Mouse (Mus musculus) spleen, adult 2 months (tissue): ENCODE results near the gene Hes6. TPM values are rescaled to one million over a fixed set of nuclear protein-coding genes. Genes with fewer than 3 reads are reported as not detected.

Source experiments
- DNase-seq, 2 experiments: peaks; one replicate each; pipeline versions ENCODE4 v3.0.0 to v3.0.0-alpha.2; 2012 to 2021; ENCODE audit warnings: low spot score in 2 of 2, low read depth in 1 of 2
- H3K27ac ChIP-seq: fragments of 200-500 bp; 2 replicates; pipeline ENCODE4 v1.5.1; 2012; ENCODE audit warnings: low read length, inconsistent platforms; ENCODE audit not compliant: insufficient read depth
- H3K27me3 ChIP-seq: fragments of 200-500 bp; 2 replicates; pipeline ENCODE4 v1.6.1; 2012; ENCODE audit warnings: mild to moderate bottlenecking, moderate library complexity, low read length, inconsistent platforms; ENCODE audit not compliant: control insufficient read depth, insufficient read depth
- H3K36me3 ChIP-seq: fragments of 200-500 bp; 2 replicates; pipeline ENCODE4 v1.6.1; 2012; ENCODE audit warnings: mild to moderate bottlenecking, low read length, inconsistent platforms; ENCODE audit not compliant: control insufficient read depth, insufficient read depth
- H3K4me1 ChIP-seq: fragments of 200-500 bp; 2 replicates; pipeline ENCODE4 v1.6.1; 2011; ENCODE audit warnings: inconsistent platforms; ENCODE audit not compliant: control insufficient read depth, insufficient read depth, insufficient read length
- H3K4me3 ChIP-seq: fragments of 200-500 bp; 2 replicates; pipeline ENCODE4 v1.5.1; 2011; ENCODE audit warnings: mild to moderate bottlenecking, inconsistent platforms; ENCODE audit not compliant: insufficient read depth, insufficient read length; ENCODE audit errors: extremely low read depth
- CTCF ChIP-seq: fragments of 200-500 bp; IDR thresholded peaks from 2 replicates; pipeline ENCODE4 v1.5.1; 2011; ENCODE audit warnings: mild to moderate bottlenecking, inconsistent platforms; ENCODE audit not compliant: insufficient read depth, insufficient read length, insufficient replicate concordance; ENCODE audit errors: extremely low read depth
- POLR2A ChIP-seq: fragments of 200-500 bp; IDR thresholded peaks from 2 replicates; pipeline ENCODE4 v1.6.1; 2011; ENCODE audit warnings: low read depth, low read length, inconsistent platforms
- WGBS: fragments of 180-500 bp; shearing (Covaris S2); methylation state at CpG from one replicate; pipeline ENCODE4 v1.1.7; 2018; 5-methylcytosine and 5-hydroxymethylcytosine counted together
- polyA plus RNA-seq: library from polyadenylated mRNA; depleted of rRNA; stranded (reverse); fragments of >200 nt; gene quantifications from 2 replicates; pipeline ENCODE4 v1.2.3, GENCODE M21; 2012; rRNA removed

Gene Hes6
- polyA plus RNA-seq, 1 experiment, result 59.9 TPM

GRCm38 (mm10) chr1:91366215-91367108, 47.4 kb downstream of the Hes6 start, which contains the start of gene Erfe:
Erfe (plus strand) TSS chr1:91366430.
- no peak within 1 kb of the TSS for H3K27ac ChIP-seq
- no peak for TF ChIP-seq POLR2A
- TF ChIP-seq CTCF, result peak; percentile 76; the same call in 1 of the 2 replicates
- H3K36me3 ChIP-seq, result no peaks in the 10 kb centered on the region; the same call in none of the 2 replicates
- H3K4me3 ChIP-seq, result peak within 1 kb of the TSS; percentile 50; the same call in 1 of the 2 replicates
- peaks cover 3% of the 10 kb centered on the region; the same call in 1 of the 2 replicates for H3K27me3 ChIP-seq
- H3K4me1 ChIP-seq, result no peaks in the 10 kb centered on the region; the same call in none of the 2 replicates
- WGBS, result 5% methylated on average over 67 of the region's 68 CpGs
- DNase-seq, result peak; percentile 11 to 62

GRCm38 (mm10) chr1:91365816-91366214, 48.0 kb downstream of the Hes6 start:
- TF ChIP-seq CTCF, result no peak
- no peak for TF ChIP-seq POLR2A
- no peak for DNase-seq
- WGBS, result 50% methylated on average over 8 of the region's 8 CpGs
- H3K27ac ChIP-seq, result no peak overlapping the region
- H3K27me3 ChIP-seq, result peaks cover 3% of the 10 kb centered on the region; the same call in 1 of the 2 replicates
- no peaks in the 10 kb centered on the region; the same call in 1 of the 2 replicates for H3K36me3 ChIP-seq
- H3K4me1 ChIP-seq, result no peaks in the 10 kb centered on the region; the same call in none of the 2 replicates
- H3K4me3 ChIP-seq, result no peak overlapping the region

GRCm38 (mm10) chr1:91364822-91365644, 48.8 kb downstream of the Hes6 start:
- no peak overlapping the region for H3K27ac ChIP-seq
- WGBS, result 94% methylated on average over 16 of the region's 16 CpGs
- no peak overlapping the region for H3K4me3 ChIP-seq
- no peaks in the 10 kb centered on the region for H3K36me3 ChIP-seq
- peaks cover 3% of the 10 kb centered on the region; the same call in 1 of the 2 replicates for H3K27me3 ChIP-seq
- TF ChIP-seq POLR2A, result no peak
- TF ChIP-seq CTCF, result no peak
- DNase-seq, result no peak
- H3K4me1 ChIP-seq, result no peaks in the 10 kb centered on the region; the same call in none of the 2 replicates

GRCm38 (mm10) chr1:91362113-91362512, 51.7 kb downstream of the Hes6 start:
- Histone ChIP-seq H3K27me3 (peaks cover 3% of the 10 kb centered on the region; the same call in 1 of the 2 replicates), H3K27ac (no peak overlapping the region), H3K4me1 (no peaks in the 10 kb centered on the region; the same call in none of the 2 replicates), H3K36me3 (no peaks in the 10 kb centered on the region), H3K4me3 (no peak overlapping the region)
- TF ChIP-seq CTCF (no peak), POLR2A (no peak)
- DNase-seq, result no peak
- WGBS, result 84% methylated on average over 5 of the region's 5 CpGs

Other genes with a start within 250 kb of the Hes6 start
- gene Ramp1, start 234.2 kb downstream of the Hes6 start, polyA plus RNA-seq, result 15.8 and 22.2 TPM in 2 replicates
- gene Ube2f, start 163.7 kb downstream of the Hes6 start, polyA plus RNA-seq, result 28.6 and 31.8 TPM in 2 replicates
- gene Scly, start 115.7 kb downstream of the Hes6 start, polyA plus RNA-seq, result 20.9 and 25.3 TPM in 2 replicates
- 0.06 and 0.07 TPM in 2 replicates for gene Espnl, start 92.0 kb downstream of the Hes6 start, polyA plus RNA-seq
- gene Klhl30, start 63.0 kb downstream of the Hes6 start, polyA plus RNA-seq, result 0.75 and 0.84 TPM in 2 replicates
- 0.51 and 1.3 TPM in 2 replicates for gene Erfe, start 47.6 kb downstream of the Hes6 start, polyA plus RNA-seq
- gene Ilkap, start 15.2 kb downstream of the Hes6 start, polyA plus RNA-seq, result 43.9 and 46.7 TPM in 2 replicates
- gene Per2, start 45.3 kb upstream of the Hes6 start, polyA plus RNA-seq, result 3.7 and 5.0 TPM in 2 replicates
- 3.7 and 3.9 TPM in 2 replicates for gene Traf3ip1, start 80.6 kb upstream of the Hes6 start, polyA plus RNA-seq
- 9.8 and 15.9 TPM in 2 replicates for gene Asb1, start 126.5 kb upstream of the Hes6 start, polyA plus RNA-seq